Mouse (Mus musculus) E14TG2a.4 (cell line): ENCODE results near the gene Camk1.

Source experiments
- CTCF ChIP-seq: conservative IDR thresholded peaks from 2 replicates; pipeline ENCODE4 v1.5.1; 2014; ENCODE audit warnings: low read length
- NANOG ChIP-seq: IDR thresholded peaks from 2 replicates; pipeline ENCODE4 v1.6.1; 2014; ENCODE audit warnings: borderline replicate concordance, low read length, mixed read lengths

DNA sequence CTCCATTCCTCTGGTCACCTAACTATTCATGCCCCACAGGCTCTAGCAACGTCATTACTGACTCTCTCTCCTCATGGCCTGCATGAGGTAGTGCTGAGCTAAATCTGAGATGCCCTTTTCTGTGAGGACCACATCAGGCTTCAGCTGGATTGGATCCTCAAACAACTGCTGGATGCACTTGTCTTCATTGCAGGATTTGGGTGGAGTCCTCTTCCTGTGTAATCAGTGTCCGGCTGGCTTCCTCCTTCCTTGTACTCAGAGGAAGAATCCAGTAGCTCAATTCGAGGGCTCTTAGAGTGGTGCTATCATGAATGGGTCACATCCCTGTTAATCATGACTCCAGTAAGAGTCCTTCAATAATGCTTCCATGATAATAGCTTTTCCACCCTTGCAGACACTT is 9.9 kb upstream of the Camk1 start:
- TF ChIP-seq CTCF: no peak
- no peak for TF ChIP-seq NANOG
